Mouse (Mus musculus): ENCODE measurements around the gene Adam33. TPM values are rescaled to one million over a fixed set of nuclear protein-coding genes. Genes with fewer than 3 reads are reported as not detected.

Gene Adam33
- polyA plus RNA-seq (2017; shearing (Covaris generic)), result not detected

GRCm38 (mm10) chr2:131063404-131063864, at the start of gene Adam33:
Gene Adam33 (minus strand): TSS chr2:131063814.

GRCm38 (mm10) chr2:131086667-131087390, 23.2 kb upstream of the Adam33 start, which contains the start of gene Siglec1:
Gene Siglec1 (minus strand): TSS chr2:131086765.

GRCm38 (mm10) chr2:131042988-131043387, 20.6 kb downstream of the Adam33 start, which contains the start of gene Gfra4:
Gene Gfra4 (minus strand): TSS chr2:131043088.

Other genes starting within 250 kb of the Adam33 start
- gene 4930402H24Rik, start 157.4 kb downstream of the Adam33 start, polyA plus RNA-seq (2017; shearing (Covaris generic)), result 15.9 TPM
- gene Atrn, start 157.3 kb downstream of the Adam33 start, polyA plus RNA-seq (2017; shearing (Covaris generic)), result 11.7 TPM
- not detected for gene Gfra4, start 20.7 kb downstream of the Adam33 start, polyA plus RNA-seq (2017; shearing (Covaris generic))
- 0.33 TPM for gene Siglec1, start 23.0 kb upstream of the Adam33 start, polyA plus RNA-seq (2017; shearing (Covaris generic))
- gene Hspa12b, start 63.5 kb upstream of the Adam33 start, polyA plus RNA-seq (2017; shearing (Covaris generic)), result 0.39 TPM
- not detected for gene Gm11037, start 69.7 kb upstream of the Adam33 start, polyA plus RNA-seq (2017; shearing (Covaris generic))
- 37.9 TPM for gene 1700037H04Rik, start 96.3 kb upstream of the Adam33 start, polyA plus RNA-seq (2017; shearing (Covaris generic))
- 11.1 TPM for gene Cenpb, start 116.3 kb upstream of the Adam33 start, polyA plus RNA-seq (2017; shearing (Covaris generic))
- gene Cdc25b, start 123.1 kb upstream of the Adam33 start, polyA plus RNA-seq (2017; shearing (Covaris generic)), result 65.8 TPM
- gene Spef1, start 123.5 kb upstream of the Adam33 start, polyA plus RNA-seq (2017; shearing (Covaris generic)), result 0.34 TPM
- gene Ap5s1, start 143.3 kb upstream of the Adam33 start, polyA plus RNA-seq (2017; shearing (Covaris generic)), result 10.6 TPM
- 9.9 TPM for gene Mavs, start 170.2 kb upstream of the Adam33 start, polyA plus RNA-seq (2017; shearing (Covaris generic))
- gene Pank2, start 198.7 kb upstream of the Adam33 start, polyA plus RNA-seq (2017; shearing (Covaris generic)), result 104 TPM